Mouse (Mus musculus) erythroblast, embryonic 14.5 days (primary cell): ENCODE results near the gene Plekha4.

Source experiments
- GATA1 ChIP-seq: IDR thresholded peaks from 2 replicates; pipeline ENCODE4 v1.6.1; 2012; ENCODE audit warnings: low read length, inconsistent platforms, mixed read lengths
- TAL1 ChIP-seq: IDR thresholded peaks from 3 replicates; pipeline ENCODE4 v1.6.1; 2012; ENCODE audit warnings: low read length, inconsistent platforms, mixed read lengths

- TF ChIP-seq GATA1 (no peak), TAL1 (no peak)
Observed at GRCm38 (mm10) chr7:45591880-45592279, 65.8 kb downstream of the Plekha4 start.
